Mouse (Mus musculus): Measurements from ENCODE around the gene Trub1.

The Trub1 gene

DNA sequence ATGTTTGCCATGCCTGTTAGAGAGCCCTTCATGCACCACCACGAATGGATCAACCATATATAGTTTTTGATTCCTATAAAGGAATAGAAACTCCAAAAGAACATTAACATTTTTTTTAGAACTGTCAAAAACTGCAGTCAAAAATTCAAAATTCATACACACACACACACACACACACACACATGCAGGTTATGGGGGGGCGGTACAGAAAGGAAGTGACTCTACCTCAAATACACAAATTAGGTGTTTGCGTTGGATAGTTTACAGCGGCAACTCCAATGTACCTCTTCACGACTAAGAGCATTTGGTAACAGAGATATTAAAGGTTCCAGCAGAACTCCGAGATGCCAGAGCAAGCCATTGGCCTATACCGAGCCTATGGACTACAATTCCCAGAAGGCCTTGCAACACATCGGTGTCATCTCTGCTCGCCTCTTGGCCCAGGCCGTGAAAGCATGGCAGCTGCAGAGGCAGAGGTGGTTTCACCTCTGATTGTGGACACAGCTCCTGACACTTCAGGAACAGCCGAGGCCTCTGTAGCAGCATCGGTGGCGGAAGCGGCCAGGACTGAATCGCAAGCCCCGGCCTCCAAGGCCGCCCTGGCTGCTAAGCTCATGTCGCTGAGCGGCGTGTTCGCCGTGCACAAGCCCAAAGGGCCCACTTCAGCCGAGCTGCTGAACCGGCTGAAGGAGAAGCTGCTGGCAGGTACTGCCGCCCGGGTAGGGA is at the start of gene Trub1:
Gene Trub1, plus strand, starts transcription at position 421 of the 726 bp plus-strand sequence.
- DNase-seq (ENCODE audit: low read depth, low spot score), result peak; percentile 85

DNA sequence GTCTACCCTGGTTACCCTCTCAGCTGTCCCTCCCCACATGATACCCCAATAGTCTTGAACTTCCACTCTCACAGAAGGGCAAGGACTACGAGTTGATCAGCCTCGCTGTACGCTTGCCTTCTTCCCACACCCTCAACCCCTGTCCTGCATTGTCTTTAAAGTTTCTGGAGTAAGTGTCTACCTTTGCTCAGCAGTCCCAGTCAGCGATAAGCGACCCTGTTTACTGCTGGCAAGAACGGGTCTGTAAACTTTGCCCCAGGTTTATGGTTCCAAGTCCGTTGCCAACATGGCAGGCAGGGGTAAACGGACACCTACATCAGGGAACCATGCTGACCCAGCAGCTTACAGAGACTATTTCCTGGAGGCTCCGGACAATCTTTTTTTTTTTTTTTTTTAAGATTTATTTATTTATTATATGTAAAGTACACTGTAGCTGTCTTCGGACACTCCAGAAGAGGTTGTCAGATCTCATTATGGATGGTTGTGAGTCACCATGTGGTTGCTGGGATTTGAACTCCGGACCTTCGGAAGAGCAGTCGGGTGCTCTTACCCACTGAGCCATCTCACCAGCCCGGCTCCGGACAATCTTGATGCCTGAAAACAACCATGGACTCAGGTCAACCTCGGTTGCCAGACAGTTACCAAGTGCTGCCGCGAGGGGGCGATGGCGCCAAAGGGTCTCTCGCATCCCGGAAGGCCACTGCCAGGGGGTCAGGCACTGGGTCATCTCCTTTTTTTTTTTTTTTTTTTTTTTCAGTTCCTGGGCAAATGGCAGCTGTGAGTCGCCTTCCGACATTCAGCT is 48.8 kb upstream of the Trub1 start:
- peak; percentile 47 for DNase-seq (ENCODE audit: low read depth, low spot score)

DNA sequence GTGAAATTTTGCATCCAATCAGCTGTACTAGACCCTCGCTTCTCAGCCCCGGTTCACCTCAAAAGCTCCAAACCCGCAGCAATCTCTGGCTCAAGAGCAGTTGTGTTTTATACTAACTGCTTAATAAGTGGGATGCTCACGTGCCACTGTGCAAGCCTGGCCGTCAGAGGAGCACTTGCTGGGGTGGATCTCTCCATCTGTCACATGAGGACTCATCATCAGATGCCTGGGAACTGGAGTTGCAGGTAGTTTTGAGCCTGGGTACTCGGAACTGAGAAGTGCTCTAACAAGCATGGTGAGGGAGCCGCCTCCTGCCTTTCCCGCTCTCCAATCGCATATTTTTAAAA is 48.2 kb upstream of the Trub1 start:
- no peak for DNase-seq (ENCODE audit: low read depth, low spot score)

DNA sequence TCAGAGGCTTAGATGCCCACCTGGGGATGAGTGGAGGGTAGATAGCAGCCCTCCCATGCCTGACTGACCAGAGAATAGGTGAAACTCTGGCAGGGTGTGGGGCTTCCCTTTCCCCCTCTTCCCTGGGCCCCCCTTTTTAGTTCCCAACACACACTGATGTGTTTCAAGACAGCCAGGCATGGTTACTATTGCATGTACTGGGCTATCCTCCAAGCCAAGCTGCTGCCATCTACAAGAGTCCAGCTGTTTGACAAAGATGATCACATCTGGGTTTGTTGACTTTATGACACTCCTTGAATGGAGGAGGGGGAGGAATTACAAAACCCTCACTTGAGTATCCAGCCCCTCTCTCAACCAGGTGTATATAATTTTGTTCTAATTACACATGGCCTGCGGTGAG is 44.8 kb upstream of the Trub1 start:
- DNase-seq (ENCODE audit: low read depth, low spot score), result no peak

DNA sequence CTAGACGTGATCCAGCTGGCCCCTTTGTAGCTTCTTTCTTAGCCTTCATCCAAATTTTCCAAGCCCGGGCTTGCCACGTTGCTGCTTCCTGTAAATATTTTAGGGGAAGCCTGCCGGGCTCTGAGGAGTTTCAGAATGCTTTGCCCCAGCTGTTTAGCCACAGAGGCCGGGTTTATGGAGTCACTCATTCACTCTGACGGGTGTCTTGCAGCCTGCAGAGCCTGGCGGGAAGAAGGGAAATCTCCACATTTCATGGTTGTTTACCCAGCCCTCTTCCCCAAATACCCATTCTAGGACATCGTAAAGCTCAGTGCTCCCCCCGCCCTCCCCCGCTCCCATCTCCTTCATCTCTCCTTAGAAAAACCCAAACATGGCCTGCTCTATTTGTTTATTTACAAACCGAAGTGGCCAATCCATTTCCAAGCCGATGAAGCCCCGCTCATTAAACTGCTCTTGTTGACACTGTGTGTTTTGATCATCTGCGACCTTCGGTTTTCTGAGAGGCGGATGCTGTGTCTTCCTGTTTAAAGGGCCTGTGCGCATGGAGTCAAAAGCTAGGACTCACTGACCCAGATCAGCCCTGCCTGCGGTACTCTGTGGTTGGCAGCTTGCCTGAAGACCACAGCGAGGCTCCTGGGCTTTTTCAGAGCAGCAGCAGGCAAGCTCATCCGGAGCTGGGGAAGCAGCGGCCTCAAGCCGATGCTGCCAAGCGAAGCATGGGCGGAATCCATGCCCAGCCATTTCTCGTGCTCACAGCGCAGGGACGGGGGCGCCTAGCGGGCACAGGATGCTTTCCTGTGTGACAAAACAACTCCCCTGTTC is 41.1 kb upstream of the Trub1 start:
- DNase-seq (ENCODE audit: low read depth, low spot score), result peak; percentile 60

DNA sequence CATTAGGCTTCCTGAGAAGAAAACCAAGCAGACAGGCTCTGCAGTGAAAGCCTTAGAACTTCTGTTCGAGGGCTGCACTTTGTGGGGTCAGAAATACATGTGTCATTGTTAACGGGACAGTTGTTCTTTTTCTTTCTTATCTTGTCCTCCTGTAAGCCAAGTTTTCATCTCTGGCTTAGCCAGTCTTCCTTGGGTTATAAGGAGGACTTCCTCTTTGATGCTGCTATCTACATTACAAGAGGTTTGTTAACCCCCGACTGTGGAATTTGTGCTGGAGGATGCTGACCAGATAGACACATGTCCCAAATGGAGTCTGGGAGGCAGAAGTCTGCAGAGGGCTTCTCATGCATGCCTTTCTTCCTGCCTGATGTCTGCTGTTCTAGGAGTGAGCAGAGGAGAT is 39.5 kb upstream of the Trub1 start:
- no peak for DNase-seq (ENCODE audit: low read depth, low spot score)

DNA sequence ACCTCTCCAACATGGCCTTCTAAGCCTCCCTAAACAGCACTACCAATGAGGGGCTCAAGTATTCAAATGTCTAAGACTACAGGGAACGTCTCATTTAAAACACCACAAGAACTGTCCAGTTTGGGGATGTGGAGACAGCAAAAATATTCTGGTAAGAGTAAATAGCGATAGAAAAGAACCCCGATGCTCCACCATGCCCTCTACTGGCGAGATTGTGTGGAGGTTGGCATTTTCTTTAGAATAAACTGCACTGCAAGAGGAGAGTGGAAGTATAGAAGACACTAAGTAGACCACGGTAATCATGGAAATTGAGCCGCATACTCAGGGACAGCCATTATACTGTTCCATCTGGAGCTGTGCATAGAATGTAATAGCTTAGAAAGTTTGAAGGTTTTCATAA is 38.8 kb upstream of the Trub1 start:
- peak; percentile 31 for DNase-seq (ENCODE audit: low read depth, low spot score)

DNA sequence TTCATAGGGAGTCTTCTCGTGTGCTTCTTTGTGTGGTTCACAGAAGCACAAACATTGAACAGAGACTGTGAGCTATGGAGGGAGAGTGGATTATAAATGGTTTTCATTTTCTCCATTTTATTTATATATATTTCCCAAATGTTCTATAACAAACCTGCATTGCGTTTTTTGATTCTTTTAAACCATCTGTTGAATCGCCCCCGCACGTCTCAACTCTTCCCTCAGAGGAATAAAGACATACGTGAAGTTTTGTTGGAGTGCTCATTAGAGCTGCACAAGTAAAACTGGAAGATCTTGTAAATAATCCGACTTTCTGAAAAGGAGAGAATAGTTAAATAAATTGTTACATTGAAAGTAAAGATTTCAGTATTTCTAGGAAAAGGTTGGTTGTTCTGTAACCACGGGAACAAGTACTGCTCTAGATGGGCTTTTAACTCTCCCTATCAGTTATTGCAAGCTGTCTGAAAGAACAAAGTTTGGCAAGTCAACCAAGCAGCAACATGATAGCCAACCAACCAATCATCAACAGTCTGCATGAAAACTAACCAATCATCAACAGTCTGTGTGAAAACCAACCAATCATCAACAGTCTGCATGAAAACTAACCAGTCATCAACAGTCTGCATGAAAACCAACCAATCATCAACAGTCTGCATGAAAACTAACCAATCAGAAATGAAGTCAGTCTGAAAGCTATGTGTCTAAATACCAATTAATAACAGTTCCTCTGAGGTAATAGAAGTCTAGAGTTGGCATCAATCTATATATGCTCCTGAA is 37.5 kb upstream of the Trub1 start:
- DNase-seq (ENCODE audit: low read depth, low spot score), result no peak

DNA sequence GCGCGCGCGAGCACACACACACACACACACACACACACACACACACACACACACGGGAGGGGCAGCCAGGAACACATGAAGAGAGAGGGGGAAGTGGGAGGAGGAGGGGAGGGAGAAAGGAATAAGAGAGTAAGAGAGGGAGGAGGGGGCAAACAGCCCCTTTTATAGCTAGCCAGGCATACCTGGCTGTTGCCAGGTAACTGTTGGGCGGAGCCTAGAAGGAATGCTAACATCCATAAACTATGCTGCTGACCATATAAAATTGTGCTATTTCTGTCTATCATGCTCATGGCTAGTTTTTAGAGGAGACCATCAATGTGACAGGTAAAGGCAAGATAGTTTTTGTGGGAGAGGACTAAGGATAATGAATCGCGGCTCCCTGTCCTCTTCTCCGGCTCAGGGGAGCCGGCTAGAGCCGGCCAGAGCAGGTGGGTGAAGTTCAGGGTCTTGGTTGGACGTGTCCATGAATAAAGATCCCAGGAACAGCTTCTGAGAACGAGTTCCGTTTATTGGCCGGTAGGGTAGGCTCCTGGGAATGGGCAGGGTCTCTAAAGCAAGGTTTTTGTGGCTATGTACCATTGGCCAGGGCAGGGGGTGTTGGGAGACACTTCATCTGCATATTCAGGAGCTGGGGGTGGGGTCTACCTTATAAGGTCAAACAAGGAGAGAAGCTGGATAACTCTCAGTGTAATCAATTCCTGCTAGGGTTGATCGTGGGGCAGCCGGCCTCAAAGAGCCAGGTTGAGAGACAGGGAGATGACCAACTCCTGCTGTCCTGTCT is 34.7 kb upstream of the Trub1 start:
- no peak for DNase-seq (ENCODE audit: low read depth, low spot score)

DNA sequence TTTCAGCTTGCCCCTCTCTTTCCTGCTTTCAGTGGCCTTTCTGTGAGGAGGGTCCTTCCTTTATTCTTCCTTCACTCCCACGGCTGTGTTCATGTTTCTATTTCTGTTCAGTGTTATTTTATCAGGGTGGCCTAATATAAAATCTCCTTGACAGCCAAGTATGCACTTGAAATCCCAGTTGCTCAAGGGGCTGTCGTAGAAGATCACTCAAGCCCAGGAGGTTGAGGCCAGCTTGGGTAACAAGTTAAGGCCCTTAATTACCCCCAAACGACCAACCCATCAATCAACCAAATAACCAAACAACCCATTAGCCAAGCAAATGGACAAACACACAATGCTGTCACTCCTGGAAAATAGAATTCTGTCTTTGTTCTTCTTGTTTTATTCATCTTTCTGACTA is 29.3 kb upstream of the Trub1 start:
- DNase-seq (ENCODE audit: low read depth, low spot score), result no peak

DNA sequence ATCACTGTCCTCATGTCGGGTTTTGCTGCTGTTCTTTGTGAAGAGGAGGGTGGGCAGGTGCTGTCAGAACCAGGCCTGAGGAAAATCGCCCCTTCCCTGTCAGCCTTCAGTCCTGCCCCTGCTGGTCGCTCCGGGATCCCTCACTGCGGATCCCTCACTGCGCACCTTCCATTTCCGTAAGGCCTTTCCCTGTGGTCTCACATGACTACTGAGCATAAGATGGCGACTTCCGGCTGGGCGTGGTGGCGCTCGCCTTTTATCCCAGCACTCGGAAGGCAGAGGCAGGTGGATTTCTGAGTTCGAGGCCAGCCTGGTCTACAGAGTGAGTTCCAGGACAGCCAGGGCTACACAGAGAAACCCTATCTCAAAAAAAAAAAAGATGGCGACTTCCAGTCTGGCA is 27.4 kb upstream of the Trub1 start:
- DNase-seq (ENCODE audit: low read depth, low spot score), result no peak

DNA sequence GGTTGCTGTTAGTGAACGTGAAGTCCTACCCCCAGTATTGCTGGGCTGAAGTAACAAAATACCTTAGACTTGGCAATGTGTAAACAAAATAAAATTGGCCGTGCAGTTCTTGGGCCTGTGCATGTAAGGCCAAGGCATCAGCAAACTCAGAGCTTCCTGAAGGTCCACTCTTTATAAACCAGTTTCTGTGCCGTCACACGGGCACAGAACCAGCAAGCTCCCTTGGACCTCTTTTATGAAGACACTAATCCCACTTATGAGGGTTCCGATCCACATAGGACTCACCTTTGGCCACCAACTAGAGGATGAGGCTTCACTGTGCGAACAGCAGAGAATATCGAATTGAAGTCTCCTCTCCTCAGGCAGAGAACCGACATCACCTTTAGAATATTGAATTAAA is 25.9 kb upstream of the Trub1 start:
- DNase-seq (ENCODE audit: low read depth, low spot score), result no peak

DNA sequence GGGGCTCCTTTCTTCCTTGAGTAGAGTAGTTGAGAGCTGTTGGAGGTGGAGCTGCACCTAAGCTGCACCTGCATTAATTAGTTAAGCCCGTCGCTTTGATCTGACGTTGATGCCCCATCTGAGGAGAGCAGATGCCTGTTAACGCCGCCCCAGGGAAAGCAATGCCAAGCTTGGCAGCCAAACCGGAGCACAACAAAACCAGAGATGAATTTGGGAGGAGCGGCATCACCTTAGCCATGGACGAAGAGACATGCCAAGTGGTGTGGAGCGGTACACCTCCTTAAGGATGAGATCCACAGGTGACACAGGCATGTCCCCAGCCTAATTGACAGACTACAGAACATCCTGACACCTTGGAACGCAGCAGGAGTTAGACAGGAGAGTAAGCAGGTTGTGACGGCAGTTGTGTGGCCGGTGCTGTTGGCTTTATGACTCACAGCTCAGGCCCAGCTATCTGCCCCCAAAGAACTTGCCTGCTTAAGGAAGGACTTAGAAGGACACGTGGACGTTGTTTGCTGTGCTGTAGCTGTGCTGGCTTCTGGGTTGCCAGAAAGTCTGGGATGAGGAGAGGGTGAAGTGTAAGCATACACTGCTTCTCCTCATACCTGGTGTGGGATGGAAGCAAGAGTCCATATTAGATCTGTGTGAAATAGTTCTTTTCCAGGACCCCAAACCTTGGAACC is 24.8 kb upstream of the Trub1 start:
- DNase-seq (ENCODE audit: low read depth, low spot score), result no peak

DNA sequence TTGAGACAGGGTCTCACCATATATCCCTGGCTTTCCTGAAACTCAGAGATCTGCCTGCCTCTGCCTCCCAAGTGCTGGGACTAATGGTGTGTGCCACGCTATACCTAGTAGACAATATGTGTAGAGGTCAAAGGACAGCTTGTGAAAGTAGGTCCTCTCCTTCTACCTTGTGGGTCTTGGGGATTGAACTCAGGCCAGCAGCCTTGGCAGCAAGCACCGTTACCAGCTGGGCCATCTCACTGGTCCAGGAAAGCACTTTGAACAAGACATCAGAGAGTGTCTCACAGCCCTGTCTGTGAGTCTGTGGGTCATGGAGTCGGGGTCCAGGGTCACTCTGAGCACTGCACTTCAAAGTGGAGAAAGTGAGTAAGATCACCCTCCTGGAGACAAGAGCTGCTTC is 24.1 kb upstream of the Trub1 start:
- DNase-seq (ENCODE audit: low read depth, low spot score), result no peak

DNA sequence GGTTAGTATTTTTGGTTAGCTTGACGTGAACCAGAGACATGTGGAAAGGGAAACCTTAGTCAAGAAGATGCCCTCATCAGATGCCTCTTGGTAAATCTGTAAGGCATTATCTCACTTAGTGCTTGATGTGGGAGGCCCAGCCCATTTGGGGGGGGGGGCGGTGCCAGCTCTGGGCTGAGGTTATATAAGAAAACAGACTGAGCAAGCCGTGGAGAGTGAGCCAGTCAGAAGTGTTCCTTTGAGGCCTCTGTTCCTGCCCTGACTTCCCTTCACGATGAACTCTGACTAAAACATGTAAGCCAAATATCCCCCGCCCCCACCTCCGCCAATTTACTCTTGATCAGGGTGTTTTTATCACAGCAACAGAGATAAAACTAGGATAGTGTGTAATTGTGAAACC is 22.8 kb upstream of the Trub1 start:
- peak; percentile 91 for DNase-seq (ENCODE audit: low read depth, low spot score)

DNA sequence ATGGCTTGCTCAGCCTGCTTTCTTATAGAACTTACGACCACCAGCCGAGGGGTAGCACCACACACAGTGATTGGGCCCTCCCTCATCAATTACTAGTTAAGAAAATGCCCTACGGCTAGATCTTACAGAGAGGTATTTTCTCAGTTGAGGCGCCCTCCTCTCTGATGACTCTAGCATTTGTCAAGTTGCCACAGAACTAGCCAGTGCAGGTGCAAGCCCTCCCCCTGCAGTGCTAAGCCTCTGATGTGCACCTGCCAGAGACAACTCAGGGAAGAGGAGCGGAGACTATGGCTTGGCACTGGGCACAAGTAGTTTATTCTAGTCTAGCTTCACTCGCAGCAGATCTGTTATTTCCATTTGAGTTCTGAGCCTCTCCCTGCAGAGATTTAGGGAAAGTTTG is 21.2 kb upstream of the Trub1 start:
- DNase-seq (ENCODE audit: low read depth, low spot score), result peak; percentile 23

DNA sequence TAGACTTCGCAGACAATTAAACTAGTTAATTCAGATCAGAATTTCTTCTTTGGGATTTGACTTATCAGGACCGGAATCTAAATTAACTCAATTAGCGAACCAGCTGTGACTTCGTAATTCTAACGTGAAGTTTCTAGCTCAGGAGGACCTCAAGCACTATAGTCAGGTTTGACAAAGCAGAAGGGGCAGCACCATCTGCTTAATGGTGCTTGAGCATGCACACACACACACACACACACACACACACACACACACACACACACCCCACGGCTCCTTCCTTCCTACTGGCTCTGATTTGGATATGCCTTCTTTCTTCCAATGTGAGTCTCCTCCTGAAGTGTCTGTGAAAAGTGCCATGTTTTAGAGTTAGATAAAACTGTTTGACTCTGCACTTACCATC is 18.7 kb upstream of the Trub1 start:
- DNase-seq (ENCODE audit: low read depth, low spot score), result no peak

DNA sequence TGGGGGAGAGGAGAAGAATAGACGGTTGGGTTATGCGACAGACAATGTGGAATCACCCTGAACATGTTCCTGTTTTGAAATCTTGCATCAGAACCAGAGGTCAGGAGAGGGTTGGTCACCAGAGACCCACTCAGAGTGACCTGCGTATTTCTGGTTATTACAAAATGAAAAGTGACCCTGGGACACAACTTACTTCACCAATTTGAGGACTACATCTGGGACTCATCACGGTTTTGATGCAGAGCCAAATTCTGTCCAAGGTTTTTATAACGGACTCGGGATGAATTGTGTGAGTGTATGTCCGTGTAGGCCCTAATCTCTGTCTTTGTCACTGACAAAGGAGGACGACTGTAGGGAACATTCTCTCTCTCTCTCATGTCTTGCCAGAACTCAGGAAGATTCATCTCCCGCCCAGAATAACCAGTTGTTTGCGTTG is 16.1 kb upstream of the Trub1 start:
- DNase-seq (ENCODE audit: low read depth, low spot score), result no peak

DNA sequence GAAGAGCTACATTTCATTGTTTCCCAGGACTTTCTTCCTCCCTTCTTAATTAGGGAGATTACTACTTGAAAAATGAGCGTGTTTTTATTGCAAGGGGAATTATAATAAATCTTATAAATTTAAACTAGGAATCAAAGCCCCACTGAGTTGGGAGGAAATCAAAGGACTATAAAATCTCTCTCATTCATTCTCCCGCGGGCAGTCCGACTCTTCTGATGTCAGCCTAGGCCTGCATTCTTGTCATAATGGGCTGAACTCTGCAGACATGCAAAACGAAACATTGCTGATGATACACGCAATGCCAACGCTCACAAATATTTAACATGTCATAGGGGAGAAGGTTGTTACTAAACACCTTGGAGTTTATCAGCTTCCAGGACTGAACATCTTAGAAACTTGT is 15.7 kb upstream of the Trub1 start:
- no peak for DNase-seq (ENCODE audit: low read depth, low spot score)

DNA sequence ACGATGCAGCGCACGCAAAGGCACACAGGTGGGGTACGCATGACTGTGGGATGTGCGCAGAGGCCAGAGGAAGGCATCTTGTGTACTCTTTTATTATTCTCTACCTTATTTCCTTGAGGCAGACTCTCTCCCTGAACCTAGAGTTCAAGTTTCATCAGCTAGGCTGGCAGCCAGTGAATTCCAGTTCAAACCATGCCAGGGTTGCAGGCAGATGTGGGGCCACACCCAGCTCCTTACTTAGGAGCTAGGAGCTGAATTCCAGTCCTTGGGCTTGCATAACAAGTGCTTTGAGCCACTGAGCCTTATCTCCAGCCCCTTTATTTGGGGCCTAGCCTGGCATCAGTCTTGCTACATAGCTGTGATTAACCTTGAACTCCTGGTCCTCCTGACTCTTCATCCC is 13.4 kb upstream of the Trub1 start:
- DNase-seq (ENCODE audit: low read depth, low spot score), result no peak
